Mouse (Mus musculus) erythroid progenitor cell, adult 5-6 weeks (primary cell): ENCODE results near the gene Sftpd. TPM values are rescaled to one million over a fixed set of nuclear protein-coding genes. Genes with fewer than 3 reads are reported as not detected.

ENCODE experiments used
- ATAC-seq: replicated peaks from 2 replicates; pipeline ENCODE4 v1.8.0; 2016; ENCODE audit warnings: moderate number of reproducible peaks, mild to moderate bottlenecking, moderate TSS enrichment, inconsistent platforms; ENCODE audit not compliant: poor library complexity, low FRiP score, severe bottlenecking
- total RNA-seq, 2 experiments: library from RNA; stranded (forward) in 1 of 2; stranded (reverse) in 1 of 2; fragments of 150-400 nt in 1 of 2; fragments of 186-747, 209-891 nt in 1 of 2; gene quantifications; 2 replicates each; pipeline versions ENCODE4 v1.2.3 to v1.2.4; 2015 to 2017; ENCODE audit warnings: low replicate concordance in 2 of 2

The Sftpd gene
- not detected in 2 replicates for total RNA-seq (2015; ENCODE audit: low replicate concordance)
- not detected in 2 replicates for total RNA-seq (2017; ENCODE audit: low replicate concordance)

DNA sequence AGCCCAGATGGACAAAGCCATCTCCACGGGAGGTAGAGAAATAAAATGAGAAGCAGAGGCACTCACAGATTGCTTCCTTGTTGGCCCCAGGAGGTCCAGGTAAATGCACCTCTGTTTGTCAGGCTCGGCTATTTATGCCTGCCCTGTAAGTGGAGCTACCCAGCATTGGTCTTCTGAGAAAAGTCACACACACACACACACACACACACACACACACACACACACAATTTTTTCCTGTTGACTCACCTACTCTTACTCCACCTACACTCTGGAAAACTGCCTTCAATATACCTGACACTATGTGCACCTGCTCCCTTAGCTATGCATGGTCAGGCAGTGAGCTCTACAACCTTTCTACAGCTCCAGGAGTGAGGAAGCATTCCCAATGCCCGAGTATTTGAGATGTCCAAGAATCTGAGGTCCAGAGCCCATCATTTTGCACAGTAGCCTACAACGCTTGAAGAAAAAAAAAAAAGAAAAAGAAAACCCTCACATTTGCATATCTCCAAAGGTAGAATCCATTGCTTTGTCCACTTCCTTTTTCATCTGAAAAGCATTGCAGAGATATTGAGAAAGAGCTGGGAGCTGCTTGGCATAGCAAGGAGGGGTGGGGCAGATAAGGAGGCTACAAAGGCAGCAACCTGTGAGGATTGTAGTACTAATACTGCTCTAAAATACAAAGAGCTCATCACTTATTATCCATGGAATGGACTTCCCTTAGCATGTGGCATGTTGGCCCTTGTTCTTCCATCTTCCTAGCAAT, at the start of gene Sftpd:
TSS of gene Sftpd (minus strand) at position 91 of the 763 bp plus-strand sequence.
- ATAC-seq = no peak

DNA sequence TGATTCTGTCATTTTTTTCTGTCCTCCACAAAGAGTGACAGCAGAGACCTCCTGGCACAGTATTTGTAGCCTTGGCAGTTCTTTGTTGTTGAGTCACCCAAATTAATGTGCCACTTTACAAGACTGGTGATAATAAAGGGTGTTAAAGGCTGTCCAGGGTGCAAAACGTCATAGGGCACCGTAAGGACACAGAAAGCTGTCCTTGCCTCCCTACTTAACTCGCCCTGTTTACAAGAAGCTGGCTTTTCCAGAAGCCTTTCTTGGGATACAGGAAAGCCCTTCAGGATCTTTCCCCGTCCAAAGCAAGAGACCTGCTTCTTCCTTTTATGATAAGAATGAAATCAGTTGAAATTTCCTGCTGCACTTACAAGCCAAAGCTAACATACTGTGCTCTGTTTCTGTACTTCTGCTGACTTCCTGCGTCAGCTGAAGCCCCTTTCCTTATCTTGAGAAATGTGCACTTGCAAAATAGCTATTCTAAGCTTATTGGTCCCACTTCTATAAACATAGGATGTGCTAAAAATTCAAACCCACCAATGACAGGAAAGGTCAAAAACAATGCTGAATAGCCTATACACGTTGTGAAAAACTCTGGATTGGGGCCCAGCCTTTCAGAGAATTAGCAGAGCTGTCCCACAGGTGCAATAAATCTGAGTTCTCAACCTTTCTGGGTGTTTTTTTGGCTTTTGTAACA, 13.2 kb upstream of the Sftpd start:
- no peak for ATAC-seq

DNA sequence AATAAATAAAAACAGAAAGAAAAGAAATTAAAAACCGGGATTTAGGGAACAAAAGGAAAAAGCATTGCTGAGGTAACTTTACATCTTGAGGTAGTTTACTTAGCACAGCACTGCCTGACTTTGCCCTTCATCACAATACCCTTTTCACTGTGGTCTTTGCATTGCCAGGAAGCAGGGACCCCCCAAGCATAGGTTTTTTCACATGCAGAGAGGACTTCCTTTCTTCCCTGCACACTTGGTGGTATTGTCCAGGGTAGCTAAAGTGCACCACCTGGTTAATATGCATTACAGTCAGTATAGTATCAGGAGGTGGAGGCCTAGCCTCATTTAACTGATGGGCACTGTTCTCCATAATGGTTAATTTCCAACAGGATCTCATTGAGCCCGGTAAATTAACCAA, 4.5 kb upstream of the Sftpd start:
- ATAC-seq = no peak

DNA sequence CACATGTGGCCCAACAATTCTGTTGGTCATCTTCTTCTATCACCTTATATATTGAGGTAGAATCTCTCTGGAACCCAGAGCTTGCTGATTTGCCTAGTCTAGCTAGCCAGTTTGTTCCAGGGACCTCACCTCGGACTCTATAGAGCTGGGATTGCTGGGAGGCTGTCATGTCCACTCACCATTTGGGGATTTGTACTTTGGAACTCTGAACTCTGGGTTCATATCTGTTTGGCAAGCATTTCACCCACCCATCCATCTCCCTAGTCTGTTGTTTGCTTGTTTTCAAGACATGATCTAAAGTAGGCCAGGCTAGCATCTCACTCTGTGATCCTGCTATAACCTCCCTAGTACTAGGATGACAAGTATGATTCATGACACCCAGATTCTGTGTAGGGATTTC, 10.1 kb downstream of the Sftpd start:
- no peak for ATAC-seq

DNA sequence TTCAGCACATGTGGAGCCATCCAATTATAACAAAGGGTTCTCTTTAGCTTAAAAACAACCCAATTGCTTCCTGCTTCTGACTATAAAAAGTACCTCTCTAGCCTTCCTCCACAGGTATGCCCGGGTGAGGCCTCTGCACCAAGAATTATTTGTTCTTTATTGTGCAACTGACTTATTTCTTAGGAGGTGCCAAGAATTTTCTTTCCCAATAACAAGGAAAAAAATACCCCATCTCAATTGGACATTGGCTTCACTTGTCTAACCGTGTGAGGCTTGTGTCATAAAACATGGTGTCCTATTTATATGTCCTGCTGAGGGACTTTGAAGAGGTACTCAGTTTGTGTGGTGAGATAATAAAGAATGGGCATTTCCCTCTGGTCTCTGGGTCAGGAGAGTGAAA, 14.4 kb downstream of the Sftpd start:
- no peak for ATAC-seq

DNA sequence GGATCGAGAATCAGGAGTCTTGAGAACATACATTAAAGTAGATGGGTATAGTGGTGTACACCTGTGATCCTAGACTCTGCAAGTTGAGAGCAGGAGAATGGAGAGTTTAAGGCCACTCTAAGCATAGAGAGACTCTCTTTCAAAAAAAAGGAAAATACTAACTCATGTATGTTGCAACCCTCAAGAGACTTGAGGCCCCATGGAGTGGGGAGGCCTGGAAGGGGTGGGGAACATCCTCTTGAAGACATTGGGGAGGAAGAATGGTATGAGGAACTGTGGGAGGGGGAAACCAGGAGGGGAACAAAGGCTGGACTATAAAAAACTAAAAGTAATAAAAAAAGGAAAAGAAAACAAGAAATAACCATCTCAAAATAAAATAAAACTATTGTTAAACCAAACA, 16.4 kb downstream of the Sftpd start:
- ATAC-seq = no peak

DNA sequence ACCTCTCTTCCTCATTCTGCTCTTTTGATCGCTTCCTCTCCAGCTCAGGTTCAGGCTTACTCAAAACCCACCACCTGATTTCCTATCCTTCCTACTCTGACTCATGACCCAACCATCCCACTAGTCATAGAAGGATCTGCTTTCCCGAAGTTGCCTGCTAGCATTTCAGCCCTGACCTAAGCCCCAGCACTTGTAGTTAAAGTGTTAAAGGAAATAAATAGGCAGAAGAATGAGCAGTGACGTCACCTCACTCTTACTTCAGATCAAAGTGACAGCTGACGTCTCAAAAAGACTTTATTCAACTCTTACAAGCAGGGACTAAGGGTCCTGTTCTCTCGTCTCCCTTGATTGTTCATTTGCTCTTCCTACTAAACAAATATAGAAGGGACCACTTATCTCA, 17.7 kb downstream of the Sftpd start:
- ATAC-seq = no peak

DNA sequence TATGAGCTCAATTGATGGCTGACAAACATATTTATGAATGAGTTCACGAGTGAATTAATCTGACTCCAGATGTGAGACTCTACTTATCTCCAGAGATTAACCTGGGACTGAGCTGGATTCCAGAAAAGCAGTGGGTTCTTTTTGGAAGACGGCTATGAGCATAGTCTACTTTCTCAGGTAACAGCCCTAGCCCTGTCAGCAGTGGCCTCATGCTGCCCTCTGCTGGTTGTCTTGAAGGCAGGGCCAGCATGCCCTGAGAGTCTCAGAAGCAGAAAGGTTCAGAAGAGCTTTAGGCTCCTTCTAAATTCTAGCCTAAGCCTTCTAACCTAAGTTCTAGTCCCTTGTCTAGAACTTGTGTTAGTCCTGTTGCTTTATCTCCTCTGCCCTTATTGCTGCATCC, 22.3 kb downstream of the Sftpd start:
- no peak for ATAC-seq

DNA sequence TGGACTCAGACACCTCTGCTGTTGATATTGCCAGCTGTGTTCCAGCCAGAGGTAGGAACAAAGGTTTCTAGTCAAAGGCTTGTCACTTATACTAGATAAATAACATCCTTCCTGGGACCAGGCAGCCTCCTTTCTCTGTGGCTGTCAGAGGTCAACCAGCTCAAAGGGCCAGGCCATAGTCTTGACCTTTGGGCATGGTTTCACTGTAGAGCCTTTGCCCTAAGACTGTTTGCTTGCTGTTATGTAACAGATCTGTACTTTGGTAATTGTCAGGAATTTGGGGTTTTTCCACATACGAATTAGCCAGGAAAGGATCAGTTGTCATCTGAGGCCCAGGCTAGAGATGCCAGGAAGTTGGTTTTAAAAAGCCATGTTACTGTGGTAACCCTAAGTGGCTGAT, 24.2 kb downstream of the Sftpd start:
- ATAC-seq = no peak

GRCm38 (mm10) chr14:41160076-41160475, 24.9 kb downstream of the Sftpd start:
- no peak for ATAC-seq

DNA sequence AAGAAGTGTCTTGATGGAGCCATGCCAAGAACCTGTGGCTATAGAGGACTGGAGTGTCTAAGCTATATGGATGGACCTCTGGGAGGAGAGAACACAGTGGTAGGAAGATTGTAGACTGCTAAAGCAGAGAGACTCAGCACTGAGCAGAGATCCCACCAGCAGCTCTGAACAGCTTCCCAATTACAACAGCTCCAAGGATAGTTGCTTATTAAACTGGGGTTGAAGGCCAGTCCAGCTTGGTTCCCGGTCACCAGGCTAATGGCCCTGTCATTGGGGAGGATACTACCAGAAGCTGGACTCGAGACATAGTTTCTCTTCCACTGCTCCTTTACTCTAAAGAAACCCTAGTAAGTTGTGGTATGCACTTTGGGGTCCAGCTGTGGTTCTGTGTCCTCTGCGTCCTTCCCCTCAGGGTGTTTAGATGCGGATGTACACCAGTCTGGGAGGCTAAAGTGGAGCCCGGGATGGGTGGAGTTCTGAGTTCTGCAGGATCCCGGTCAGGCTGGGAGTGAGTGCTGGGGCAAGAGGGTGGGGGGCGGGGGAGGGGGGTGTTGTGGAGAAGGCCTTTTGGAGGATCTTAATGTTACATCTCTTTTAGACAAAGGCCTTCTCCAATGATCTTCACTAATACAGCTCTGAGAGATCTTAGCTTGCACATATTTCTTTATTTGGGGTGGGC, 33.6 kb downstream of the Sftpd start, which contains the start of gene Mbl1:
TSS of gene Mbl1 (plus strand) at position 239 of the 679 bp plus-strand sequence.
- no peak for ATAC-seq

DNA sequence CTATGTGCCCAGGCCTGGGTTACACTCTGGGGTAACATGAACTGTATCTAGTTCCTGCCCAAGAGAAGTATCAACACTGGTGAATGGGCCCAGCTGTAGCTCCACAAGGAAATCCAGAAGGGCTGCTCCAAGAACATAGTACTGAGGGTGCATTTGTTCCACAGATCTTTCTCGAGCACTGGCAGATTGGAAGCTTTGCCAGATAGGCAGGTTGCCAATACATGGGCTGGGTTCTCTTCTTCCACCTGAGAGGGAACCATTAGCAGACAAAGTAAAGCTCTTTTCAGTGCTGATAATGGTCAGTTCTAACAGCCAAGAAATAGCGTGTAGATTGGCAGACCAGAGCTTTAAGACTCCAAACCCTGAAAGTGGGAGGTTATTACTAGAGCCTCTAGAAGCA, 37.6 kb downstream of the Sftpd start:
- ATAC-seq = no peak

DNA sequence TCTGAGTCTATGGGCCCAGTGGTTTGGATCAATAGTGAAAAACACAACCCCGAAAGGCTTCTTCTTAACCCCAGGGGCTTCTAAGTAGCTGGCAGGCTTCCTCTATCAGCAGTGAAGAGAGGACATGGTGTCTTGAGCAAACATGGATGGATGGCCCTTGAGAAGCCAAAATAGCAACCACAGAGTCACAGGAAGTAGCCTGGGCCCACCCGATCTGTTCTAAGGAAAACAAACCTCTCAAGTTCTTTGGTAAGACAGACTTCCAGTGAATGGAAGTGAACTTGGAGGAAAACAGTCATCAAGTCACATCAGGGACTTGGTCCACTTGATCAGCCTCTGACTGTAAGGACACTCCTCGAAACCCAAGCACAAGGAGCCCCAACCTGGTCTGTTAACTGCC, 38.0 kb downstream of the Sftpd start:
- ATAC-seq = no peak

GRCm38 (mm10) chr14:41146035-41146434, 38.9 kb downstream of the Sftpd start:
- ATAC-seq = no peak

DNA sequence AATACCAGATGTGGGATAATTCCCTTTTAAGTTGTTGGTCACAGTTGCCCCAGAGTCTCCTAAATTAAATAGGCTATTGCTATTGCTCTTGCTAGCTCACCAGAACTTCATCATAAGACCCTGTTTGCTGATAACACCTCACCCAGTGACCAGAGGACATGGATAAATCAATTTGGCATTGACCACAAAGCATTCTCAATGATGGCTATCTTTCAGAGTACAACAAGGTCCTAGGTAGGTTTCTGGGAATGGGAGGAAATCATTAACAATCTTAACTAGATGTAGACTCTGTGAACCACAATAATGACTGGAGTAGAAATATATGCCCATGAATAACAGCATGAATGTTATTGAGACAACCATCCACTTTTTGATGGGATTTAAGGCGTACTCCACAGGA, 44.3 kb downstream of the Sftpd start:
- ATAC-seq = no peak

DNA sequence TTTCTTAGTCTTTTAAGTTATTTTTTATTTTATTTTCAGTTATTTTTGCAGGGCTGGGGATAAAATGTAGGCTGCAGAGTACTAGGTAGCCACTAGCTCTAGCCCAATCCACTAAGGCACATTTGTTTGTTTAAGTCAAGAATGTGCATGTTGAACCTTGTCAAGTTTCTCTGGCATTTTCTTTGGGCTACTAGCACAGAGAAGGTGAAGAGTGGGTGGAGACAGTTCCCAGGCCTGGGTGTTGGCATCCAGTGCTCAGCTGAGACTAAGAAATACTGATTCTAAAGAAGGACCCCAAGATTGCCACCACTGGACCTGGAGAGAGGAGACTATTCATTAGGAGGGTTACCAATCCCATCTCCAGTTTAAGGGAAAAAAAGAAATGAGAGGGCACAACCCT, 47.9 kb downstream of the Sftpd start:
- no peak for ATAC-seq

- no peak for ATAC-seq
These were observed 53.4 kb downstream of the Sftpd start, which contains the start of gene Sftpa1 for GRCm38 (mm10) chr14:41131540-41131939. TSS of gene Sftpa1 (plus strand) at chr14:41131782.

GRCm38 (mm10) chr14:41127997-41128396, 57.0 kb downstream of the Sftpd start:
- no peak for ATAC-seq

DNA sequence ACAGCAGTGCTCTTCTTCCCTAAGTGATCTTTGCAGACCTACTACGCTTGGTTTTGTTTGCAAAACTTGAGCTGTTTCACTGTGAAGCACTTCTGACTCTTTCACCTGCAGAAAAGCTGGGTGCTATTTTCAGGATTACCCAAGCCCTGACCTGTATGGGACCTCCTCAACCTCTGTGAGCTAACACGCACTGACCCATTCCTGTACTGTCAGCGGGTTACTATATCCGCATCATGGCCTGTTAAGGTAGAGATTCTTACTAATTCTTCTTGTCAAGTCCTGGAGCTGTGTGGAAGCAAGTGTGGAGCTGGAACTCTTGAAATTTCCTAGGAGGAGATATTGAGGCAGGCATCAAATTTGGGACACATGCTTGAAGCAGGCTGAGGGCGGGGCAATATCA, 60.3 kb downstream of the Sftpd start:
- no peak for ATAC-seq
